Mouse (Mus musculus) megakaryocyte-erythroid progenitor cell, adult 5-6 weeks (primary cell): ENCODE results near the gene Macrod2. TPM values are rescaled to one million over a fixed set of nuclear protein-coding genes. Genes with fewer than 3 reads are reported as not detected.

Experiments used
- ATAC-seq: replicated peaks from 2 replicates; pipeline ENCODE4 v1.8.0; 2016; ENCODE audit warnings: mild to moderate bottlenecking, inconsistent platforms; ENCODE audit not compliant: severe bottlenecking, poor library complexity, low FRiP score, low TSS enrichment
- total RNA-seq, 2 experiments: library from RNA; stranded (forward) in 1 of 2; stranded (reverse) in 1 of 2; fragments of 200-1000, 215-1000 nt in 1 of 2; fragments of >200 nt in 1 of 2; fragmentation: Nextera tagmentation in 1 of 2; gene quantifications; 2 replicates each; pipeline ENCODE4 v1.2.3; 2014 to 2017

The Macrod2 gene
- total RNA-seq, 2 experiments from 2014 or later: 7.4 to 10.8 TPM

DNA sequence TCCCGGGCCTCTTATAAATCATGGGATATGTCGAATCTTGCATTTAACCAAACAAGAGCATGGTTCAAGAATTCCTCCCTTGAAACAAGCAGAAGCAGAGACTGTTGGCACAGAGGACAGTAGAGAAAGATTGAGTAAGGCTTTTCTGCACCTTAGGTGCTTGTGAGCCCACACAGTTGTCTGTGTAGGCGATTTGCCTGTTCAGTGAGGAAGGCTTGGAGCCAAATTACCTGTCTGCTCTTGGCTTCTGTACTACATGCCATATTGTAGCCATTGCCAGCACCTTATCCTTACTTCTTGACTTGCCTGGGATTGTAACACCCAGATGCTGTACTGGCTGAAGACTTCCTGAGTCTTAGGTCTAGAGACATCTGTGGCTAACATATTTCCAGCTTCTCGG, 1303.2 kb downstream of the Macrod2 start:
- ATAC-seq: no peak

DNA sequence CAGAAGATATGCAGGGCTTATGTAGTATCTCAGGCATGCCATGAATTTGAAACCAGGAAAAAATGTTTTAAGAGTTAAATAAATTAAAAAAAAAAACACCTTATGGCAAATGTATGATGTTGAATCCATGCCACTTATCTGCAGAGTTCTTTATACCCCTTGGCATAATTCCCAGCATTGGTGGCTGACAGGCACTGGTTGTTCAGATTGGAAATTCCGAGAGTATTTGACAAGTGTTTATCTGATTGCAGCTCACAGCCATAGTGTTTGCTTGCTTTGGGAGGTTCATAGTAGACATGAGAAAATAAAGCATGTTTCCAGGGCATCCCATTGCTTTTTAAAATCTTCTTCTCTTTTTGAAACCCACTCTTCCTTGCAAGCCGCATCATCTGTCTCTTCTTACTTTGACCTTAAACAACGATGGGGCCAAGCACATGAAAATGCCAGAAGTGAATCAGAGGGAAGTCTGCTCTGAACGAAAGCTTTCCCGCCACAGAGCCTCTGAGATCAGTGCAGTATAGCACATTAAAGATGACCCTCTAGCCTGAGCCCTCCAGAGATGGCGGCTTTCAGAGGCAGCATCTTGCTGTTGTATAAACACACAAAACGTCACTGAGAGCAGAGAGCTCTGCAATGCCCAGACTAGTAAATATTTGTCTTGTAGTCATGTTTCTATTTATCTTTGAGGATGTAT, 1305.8 kb downstream of the Macrod2 start:
- ATAC-seq: no peak

DNA sequence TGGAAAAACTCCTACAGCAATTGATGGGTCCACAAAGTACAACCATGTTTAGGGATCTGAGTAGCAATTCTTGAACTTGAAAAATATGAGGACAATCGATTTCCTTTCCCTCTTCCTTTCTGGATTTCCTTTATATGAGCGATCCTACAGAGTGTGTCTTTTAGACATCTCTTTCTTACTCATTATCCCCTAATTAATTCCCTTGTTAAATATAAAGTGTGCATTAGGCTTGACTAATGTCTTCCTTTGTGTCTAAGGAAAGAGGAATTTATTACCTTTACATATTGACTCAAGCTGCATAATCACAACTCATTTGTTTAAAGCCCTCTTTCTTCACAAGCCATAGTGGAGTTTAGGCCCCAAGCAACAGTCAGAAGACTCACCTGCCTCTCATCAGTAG, 1316.7 kb downstream of the Macrod2 start:
- no peak for ATAC-seq

DNA sequence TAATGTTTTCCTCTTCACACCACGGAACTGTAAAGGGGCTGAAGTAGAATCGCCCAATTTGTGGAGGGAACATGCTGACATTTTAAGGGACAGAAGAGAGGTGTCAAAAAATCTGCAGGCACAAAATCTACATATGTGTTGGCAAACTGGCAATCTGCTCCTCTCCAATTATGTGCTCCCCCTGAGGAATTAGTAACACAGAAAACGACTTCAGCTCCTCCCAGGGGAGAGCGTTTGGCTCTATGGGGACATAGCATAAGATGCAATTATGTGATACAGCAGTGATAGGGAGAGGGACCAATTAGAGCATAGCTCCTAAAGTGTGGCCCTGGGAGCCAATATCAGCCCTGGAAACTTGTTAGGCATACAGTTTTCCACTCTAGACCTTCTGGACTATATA, 1317.2 kb downstream of the Macrod2 start:
- no peak for ATAC-seq

DNA sequence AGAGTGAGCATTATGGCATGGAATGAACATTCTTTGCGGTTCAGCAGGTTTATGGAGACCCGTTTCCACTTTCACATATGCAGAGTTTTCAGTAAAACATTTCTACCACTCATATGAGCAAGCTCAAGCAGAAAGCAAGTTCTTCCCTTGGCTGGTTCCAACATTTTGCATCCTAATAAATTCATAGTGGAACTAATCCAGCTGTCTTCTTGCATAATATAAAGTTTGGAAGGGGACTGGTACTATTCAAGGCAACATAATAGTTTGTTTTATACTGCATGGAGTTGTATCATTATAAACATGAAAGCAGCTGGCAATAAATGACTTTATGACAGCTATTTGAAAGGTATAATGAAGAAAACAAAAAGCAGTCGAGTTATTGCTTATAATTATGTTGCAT, 1320.0 kb downstream of the Macrod2 start:
- no peak for ATAC-seq

DNA sequence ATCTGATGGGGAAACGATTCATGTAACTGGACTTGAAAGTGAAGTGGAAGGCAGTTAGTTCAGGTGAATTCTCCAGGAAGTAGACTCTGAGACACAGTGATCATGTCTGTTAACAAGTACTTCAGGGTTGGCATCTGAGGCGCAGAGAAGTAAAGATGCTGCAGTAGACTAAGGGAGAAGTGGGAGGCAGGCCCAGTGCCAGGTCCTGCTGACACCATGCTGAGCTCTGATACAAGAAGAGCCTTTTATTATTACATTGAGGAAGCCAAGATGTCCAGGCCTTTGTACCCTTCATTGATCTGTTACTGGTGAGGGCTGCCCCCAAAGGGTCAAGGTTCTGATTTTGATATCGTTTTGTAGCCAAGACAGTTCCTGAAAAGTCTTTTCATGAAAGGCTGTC, 1327.4 kb downstream of the Macrod2 start:
- ATAC-seq: no peak

DNA sequence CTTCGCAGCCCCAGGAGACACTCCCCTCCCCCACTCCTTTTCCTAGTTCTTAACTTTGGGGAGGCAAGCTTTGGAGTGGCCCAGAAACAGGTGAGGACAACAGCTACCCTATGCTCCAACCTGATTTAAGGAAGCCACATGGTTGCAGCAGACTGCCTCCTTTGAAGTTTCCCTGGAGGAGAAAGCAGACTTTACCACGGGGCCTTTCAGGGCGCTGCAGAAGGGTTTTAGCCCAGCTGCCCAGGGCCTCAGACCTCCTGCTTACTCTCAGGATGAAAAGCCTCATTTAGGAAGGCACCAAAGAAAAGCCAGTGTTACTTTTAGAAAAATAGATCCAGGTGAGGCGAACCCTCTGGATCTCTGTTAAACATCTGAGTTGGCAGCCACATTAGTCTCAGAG, 1333.9 kb downstream of the Macrod2 start:
- no peak for ATAC-seq

DNA sequence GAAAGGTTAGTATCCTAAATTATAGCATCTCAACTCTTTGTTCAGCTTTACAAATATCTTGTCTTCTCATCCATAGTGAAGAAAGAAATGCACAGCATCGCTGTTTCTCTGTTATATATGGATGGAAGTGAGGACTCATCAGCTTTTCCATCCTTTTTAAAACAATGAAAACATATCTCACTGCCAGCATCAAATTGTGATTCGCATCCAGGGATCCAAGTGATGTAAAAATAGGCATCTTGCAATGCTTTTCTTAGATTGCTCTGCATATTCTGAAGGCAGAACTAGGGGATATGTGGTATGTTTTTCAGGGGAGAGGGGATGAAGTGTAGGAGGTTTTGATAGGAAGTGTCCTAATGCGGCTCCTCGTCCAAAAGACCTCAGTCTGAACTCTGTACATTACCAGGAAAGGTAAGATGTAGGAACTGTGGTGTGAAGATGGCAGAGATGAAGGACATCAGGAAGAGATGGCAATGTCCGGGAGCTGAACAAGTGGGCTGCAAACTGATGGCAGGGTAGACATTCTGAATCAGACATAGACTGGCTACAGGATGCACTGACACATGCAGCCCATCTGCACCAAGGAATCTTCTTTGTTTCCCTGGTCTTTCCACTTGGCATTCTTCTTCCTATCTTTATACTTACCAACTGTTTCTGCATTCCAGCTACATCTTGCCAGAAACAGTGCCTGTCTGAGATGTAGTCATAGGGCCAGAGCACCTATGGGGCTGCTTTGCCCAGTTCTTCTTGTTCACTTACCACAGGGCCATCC, 1341.8 kb downstream of the Macrod2 start:
- no peak for ATAC-seq

DNA sequence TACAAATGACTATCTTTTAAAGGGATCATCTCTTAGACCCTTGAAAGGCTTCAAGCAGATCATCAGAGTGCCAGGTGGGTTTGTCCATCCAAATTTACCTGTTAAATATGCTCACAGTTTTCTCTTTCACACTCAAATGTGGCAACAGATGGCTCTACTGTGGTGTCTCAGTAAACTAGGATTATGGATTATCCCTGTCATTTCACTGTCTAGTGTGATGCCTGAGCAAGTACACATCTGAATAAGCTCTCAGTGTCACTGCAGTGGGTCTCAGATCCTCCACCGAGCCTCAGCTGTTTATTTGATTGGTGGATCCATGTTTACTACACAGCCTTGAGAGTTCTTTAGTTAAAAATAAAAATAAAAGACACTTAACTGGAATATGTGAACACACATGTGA, 1343.6 kb downstream of the Macrod2 start:
- ATAC-seq: no peak

DNA sequence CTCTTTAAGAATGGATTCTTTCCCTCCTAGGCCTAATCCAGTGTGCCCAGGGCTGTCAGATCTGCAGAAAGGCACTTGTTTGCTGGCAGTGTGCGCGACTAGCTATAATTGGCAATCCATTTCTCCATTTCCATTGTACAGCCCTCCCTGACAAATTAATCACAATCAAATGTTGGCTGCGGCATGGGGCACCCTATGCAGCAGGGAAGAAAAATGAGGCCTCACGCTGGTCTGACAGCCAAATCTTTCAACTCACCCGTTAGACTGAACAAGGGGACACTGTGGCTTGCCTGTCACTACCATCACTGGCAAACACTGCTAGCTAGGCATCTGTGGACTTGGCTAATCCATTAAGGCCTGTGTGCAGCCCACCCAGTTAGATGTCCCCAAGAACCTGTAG, 1345.2 kb downstream of the Macrod2 start:
- ATAC-seq: no peak

DNA sequence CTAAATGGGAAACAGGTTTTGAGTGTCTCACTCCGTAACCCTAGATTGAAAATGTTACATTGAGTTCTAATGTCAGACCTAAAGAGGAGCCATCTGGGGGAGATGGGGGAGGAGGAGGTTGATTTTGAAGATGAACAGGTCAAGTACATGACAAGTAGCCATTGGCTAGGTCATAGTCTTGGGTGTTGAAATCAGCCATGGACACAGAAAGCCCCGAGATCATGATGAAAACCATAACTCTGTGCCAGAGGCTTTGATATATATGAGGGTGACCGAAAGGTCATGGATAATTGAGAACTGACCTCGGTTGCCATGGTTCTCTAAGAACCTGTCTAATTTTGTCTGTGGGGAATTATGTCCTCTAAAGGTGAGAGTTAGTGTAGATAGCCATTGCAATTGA, 1405.1 kb downstream of the Macrod2 start:
- ATAC-seq: no peak

DNA sequence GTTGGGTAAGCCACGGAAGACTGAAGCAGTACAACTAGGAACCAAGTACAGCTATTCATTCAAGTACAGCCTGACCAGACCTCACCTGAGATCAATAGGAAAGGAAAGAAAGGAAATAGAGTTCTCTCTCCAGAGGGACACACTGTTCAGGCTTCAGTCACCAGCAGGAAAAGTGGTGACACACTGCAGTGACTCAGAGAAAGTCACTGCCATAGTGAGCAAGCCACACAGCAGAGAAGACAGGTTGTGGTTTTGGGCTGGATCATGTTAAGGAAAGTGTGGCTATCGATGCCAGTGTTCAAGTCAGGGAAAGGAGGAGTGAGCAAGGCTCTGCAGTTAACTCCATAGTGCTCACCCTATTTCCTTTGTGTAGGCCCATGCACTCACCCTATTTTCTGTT, 1405.8 kb downstream of the Macrod2 start:
- no peak for ATAC-seq

DNA sequence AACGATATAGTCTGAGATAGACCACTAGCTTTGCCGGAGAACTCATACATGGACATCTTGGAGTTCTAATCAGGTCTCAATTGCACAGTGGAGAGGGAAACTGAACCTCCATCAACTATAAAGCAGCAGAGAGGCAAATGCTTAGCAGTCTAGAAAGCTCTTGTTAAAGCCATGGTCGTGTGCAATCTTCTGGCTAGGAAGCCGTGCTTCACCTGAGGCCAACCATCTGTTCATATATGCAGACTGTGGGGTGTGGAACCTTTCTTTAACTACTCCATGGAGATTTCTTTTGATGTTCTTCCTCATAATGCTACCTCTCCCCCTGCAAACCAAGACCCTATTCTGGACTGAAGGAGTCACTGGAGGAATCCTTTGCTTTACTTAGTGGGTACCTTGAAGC, 1421.2 kb downstream of the Macrod2 start:
- no peak for ATAC-seq

DNA sequence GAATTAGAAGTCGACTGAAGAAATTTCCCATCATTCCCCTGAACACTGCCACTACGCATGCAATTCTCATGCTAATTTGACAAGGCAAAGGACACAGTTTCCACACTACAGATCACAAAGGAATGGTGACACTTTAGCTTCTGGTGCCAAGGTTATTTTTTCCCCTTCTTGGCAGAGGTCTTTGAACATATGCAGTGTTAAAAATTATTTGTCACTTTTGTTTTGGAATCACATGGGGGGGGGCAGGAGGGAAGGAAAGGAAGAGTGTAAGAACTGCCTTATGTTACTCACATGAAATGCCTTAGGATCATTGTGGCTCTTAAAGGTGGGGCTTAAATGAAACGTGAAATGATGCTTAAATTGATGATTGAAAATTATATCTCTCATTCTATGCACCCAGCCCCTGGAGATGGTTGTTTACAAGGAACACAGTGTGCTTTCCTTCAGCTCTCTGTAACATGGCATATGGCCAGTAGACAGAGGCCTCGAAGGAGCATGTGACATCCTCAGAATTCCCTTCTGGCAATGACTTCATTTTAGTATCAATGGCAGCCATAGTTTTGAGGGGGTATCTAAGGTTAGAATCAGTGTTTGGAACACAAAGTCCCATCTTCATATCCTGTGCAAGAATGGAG, 1422.6 kb downstream of the Macrod2 start:
- no peak for ATAC-seq

DNA sequence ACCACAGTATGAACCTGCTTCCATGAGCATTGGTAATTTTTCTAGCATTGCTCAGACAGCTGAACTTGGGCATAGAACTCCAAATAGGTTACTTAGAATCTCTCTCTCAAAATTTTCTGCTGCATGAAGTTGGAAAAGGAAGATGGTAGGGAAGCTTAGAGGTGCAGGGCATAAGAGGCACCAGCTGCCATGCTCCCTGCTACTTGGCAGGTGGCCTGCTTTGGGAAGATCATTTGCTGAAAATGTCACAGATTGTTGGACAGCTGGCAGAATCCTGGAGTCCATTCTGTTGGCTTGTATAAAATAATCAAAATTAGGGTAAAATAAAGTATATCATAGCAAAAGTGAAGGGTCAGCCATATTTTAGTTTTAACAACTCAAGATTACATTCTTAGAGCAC, 1425.7 kb downstream of the Macrod2 start:
- no peak for ATAC-seq

DNA sequence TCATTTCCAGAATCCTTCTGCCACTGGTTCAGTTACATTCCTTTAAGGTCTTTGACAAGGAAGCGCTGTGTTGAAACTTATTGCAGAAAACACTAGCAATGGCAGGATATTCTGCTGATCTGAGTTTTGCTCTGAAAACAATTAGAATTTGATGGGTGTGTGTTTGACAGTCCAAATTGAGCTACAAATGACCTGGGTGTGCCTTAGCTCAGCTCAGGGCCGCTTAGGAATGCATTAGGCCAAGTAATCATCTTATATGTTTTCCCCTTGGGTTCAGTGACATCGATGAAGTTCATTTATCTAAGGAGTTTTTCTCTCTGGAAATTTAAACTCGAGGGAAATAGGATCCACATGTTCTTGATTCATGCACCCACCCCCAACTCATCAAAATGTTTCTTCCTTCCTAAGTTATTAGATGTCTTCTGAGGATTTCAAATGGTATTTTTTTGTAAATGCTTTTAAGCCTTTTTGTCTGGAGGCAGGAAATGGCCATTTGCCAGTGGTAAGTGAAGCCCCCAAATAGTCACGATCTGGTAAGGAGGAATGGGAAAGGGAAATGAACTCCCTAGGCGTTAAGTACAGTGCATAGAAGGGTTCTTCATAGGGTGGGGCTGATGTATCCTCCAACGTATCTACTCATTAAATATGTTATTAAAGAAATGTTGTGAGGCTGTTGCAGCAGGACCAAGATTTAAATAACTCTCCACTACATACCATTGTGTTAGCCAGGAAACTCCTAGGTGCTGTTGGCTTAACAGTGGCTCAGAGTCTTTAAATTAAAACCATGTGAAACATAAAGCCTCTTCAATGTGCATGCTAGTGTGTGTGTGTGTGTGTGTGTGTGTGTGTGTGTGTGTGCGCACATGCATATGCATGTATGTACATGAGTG, 1430.7 kb downstream of the Macrod2 start:
- no peak for ATAC-seq

DNA sequence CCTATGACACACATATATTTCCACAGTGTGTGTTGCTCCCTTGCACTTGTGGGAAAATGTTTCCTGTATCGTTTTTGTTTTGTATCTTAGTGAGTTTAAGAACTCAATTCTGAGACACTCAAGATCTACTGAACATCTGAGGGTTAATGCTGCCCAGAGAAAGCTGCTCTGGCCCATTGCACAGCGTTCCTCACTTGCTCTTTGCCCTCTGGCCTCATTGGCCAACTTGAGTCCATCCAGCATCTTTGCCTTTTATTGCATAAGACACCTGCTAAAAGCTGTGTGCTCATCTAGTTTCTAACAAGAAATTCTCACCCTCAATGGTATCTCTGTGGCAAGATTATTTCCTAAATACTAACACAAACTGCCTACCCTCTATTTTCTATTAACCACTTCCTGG, 1435.4 kb downstream of the Macrod2 start:
- no peak for ATAC-seq

DNA sequence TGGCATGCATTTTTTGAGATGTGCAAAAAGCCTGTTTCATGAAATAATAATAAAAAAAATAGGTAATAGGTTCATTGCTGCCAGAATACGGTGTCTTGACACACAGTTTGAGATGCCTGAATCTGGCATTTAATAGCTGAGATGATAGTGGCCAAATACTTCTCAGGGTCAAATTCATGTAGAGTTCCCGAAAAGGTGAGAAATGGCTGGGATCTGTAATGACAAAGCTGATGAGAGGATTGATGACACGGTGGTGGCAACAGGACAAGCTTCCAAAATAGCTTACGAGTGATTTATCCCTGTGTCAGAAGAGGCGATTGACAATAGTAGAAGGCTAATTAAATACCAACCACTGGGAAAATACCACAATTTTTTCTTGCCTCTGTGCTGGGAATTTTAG, 1436.4 kb downstream of the Macrod2 start:
- ATAC-seq: no peak

DNA sequence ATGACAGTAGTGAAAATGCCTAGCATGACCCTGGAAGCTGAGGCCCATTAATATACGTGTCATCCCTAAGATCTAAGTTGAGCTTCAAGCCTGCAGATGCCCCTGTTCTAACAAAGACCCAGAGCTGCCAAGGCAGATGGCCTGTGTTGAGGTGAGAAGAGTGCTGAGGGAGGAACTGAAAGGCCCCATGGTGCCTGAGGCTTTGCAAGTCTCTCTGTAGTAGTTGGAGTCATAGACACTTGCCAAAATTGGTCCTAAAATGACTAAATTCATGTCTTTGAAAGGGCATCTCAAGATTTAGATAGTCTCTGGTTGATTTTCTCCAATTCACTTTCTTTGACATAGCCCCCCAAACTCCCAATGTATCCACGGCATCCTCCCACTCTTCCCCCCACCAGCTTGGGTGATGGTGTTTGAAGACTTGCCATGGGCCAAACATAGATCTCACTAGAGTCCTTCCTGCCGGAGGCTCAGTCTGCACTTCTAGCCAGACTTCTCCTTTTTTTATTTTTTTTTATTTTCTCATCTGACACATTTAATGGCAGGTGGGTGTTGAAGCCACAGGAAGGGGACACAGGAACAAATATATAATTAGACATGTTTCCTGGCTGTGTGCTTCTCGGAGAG, 1439.2 kb downstream of the Macrod2 start:
- no peak for ATAC-seq
